Mouse (Mus musculus) testis, adult 2 months (tissue): ENCODE results near the gene Dis3l2.

ENCODE experiments used
- CTCF ChIP-seq: fragments of 200-500 bp; IDR thresholded peaks from 2 replicates; pipeline ENCODE4 v1.5.1; 2012; ENCODE audit warnings: low read depth, mild to moderate bottlenecking, inconsistent platforms, low read length, moderate library complexity; ENCODE audit not compliant: control insufficient read depth, insufficient read depth, insufficient replicate concordance
- POLR2A ChIP-seq: fragments of 200-500 bp; IDR thresholded peaks from 2 replicates; pipeline ENCODE4 v1.6.1; 2012; ENCODE audit warnings: low read depth, mild to moderate bottlenecking, inconsistent platforms, low read length, moderate library complexity; ENCODE audit not compliant: control insufficient read depth

GRCm38 (mm10) chr1:86750094-86750493 is 46.5 kb downstream of the Dis3l2 start:
- no peak for TF ChIP-seq CTCF
- TF ChIP-seq POLR2A = no peak
